Mouse (Mus musculus): ENCODE measurements around the gene Nln.

Gene Nln

GRCm38 (mm10) chr13:104094531-104095385 is 14.7 kb downstream of the Nln start:
- no peak for DNase-seq

- DNase-seq: no peak
These were observed 17.7 kb downstream of the Nln start for GRCm38 (mm10) chr13:104091734-104092133.

- DNase-seq: peak; percentile 26
These were observed 20.0 kb downstream of the Nln start for GRCm38 (mm10) chr13:104089387-104089786.

GRCm38 (mm10) chr13:104084600-104084999 is 24.8 kb downstream of the Nln start:
- no peak for DNase-seq

- no peak for DNase-seq
These were observed 26.9 kb downstream of the Nln start for GRCm38 (mm10) chr13:104082504-104082903.

- DNase-seq: no peak
These were observed 32.4 kb downstream of the Nln start for GRCm38 (mm10) chr13:104076993-104077392.

- DNase-seq: no peak
These were observed 34.7 kb downstream of the Nln start for GRCm38 (mm10) chr13:104074731-104075130.

- no peak for DNase-seq
These were observed 35.2 kb downstream of the Nln start for GRCm38 (mm10) chr13:104074230-104074629.

- no peak for DNase-seq
These were observed 37.1 kb downstream of the Nln start for GRCm38 (mm10) chr13:104072351-104072750.

GRCm38 (mm10) chr13:104070703-104071102 is 38.7 kb downstream of the Nln start:
- DNase-seq: no peak

- no peak for DNase-seq
These were observed 40.2 kb downstream of the Nln start for GRCm38 (mm10) chr13:104069216-104069615.

- no peak for DNase-seq
These were observed 43.6 kb downstream of the Nln start for GRCm38 (mm10) chr13:104065649-104066347.

GRCm38 (mm10) chr13:104063061-104063460 is 46.4 kb downstream of the Nln start:
- DNase-seq: peak; percentile 82

- DNase-seq: peak; percentile 82
These were observed 47.3 kb downstream of the Nln start for GRCm38 (mm10) chr13:104061975-104062750.

- no peak for DNase-seq
These were observed 49.2 kb downstream of the Nln start for GRCm38 (mm10) chr13:104060231-104060630.

GRCm38 (mm10) chr13:104059536-104059935 is 49.9 kb downstream of the Nln start:
- DNase-seq: no peak

- no peak for DNase-seq
These were observed 50.7 kb downstream of the Nln start for GRCm38 (mm10) chr13:104058761-104059160.

- no peak for DNase-seq
These were observed 57.1 kb downstream of the Nln start for GRCm38 (mm10) chr13:104052271-104052753.

- DNase-seq: no peak
These were observed 60.6 kb downstream of the Nln start for GRCm38 (mm10) chr13:104048835-104049234.

GRCm38 (mm10) chr13:104045108-104045507 is 64.3 kb downstream of the Nln start:
- no peak for DNase-seq

GRCm38 (mm10) chr13:104044332-104044731 is 65.1 kb downstream of the Nln start:
- no peak for DNase-seq

GRCm38 (mm10) chr13:104042738-104043137 is 66.7 kb downstream of the Nln start:
- DNase-seq: no peak

GRCm38 (mm10) chr13:104041481-104041880 is 67.9 kb downstream of the Nln start:
- DNase-seq: no peak
